Mouse (Mus musculus): ENCODE data around the gene Lrrc8c.

- TF ChIP-seq CTCF (conservative IDR thresholded peaks at IDR 0.05; ENCODE audit: low read length) (no peak), NANOG (IDR thresholded peaks at IDR 0.05; ENCODE audit: borderline replicate concordance, low read length) (no peak), POU5F1 (IDR thresholded peaks at IDR 0.05; ENCODE audit: borderline replicate concordance, low read length) (no peak)
These were observed 94.8 kb downstream of the Lrrc8c start for GRCm38 (mm10) chr5:105614000-105614399.

All from E14TG2a.4 (cell line).